Mouse (Mus musculus) embryonic facial prominence, embryonic 15.5 days (tissue): Measurements from ENCODE around the gene Dock8. TPM values are rescaled to one million over a fixed set of nuclear protein-coding genes. Genes with fewer than 3 reads are reported as not detected.

Source experiments
- ATAC-seq: fragments of 200-750 bp; cut with Nextera tagmentation; 2 replicates; pipeline ENCODE4 v1.8.0; 2017; ENCODE audit warnings: low read depth, moderate TSS enrichment; ENCODE audit not compliant: insufficient number of reproducible peaks, low FRiP score, low TSS enrichment
- H3K27ac ChIP-seq: fragments of 300-500 bp; sonication (generic); replicated peaks from 2 replicates; pipeline ENCODE4 v1.5.1; 2015; ENCODE audit warnings: mild to moderate bottlenecking, inconsistent platforms
- H3K27me3 ChIP-seq: fragments of 300-500 bp; sonication (generic); 2 replicates; pipeline ENCODE4 v1.6.1; 2015; ENCODE audit warnings: inconsistent platforms
- H3K36me3 ChIP-seq: fragments of 300-500 bp; sonication (generic); 2 replicates; pipeline ENCODE4 v1.6.1; 2015; ENCODE audit warnings: mild to moderate bottlenecking, inconsistent platforms
- H3K4me1 ChIP-seq: fragments of 300-500 bp; sonication (generic); 2 replicates; pipeline ENCODE4 v1.6.1; 2015; ENCODE audit warnings: inconsistent platforms
- H3K4me2 ChIP-seq: fragments of 300-500 bp; sonication (generic); replicated peaks from 2 replicates; pipeline ENCODE4 v1.6.1; 2015; ENCODE audit warnings: mild to moderate bottlenecking, inconsistent platforms
- H3K4me3 ChIP-seq: fragments of 300-500 bp; sonication (generic); replicated peaks from 2 replicates; pipeline ENCODE4 v1.5.1; 2015; ENCODE audit warnings: mild to moderate bottlenecking, inconsistent platforms
- H3K9ac ChIP-seq: fragments of 300-500 bp; sonication (generic); 2 replicates; pipeline ENCODE4 v1.6.1; 2015; ENCODE audit warnings: inconsistent platforms
- H3K9me3 ChIP-seq: fragments of 300-500 bp; sonication (generic); replicated peaks from 2 replicates; pipeline ENCODE4 v1.6.1; 2016; ENCODE audit warnings: inconsistent platforms
- WGBS: fragments of 180-500 bp; shearing (Covaris S2); methylation state at CpG from one replicate; pipeline ENCODE4 v1.1.7; 2015; 5-methylcytosine and 5-hydroxymethylcytosine counted together
- polyA plus RNA-seq: library from polyadenylated mRNA; unstranded; fragments of >200 nt; fragmentation: Nextera tagmentation; extraction: Ambion mirVana; gene quantifications from 2 replicates; pipeline ENCODE4 v1.2.1, GENCODE M21; 2015

Gene Dock8
- polyA plus RNA-seq, 1 experiment from 2014 or later = 10.4 TPM

GRCm38 (mm10) chr19:25123461-25123860 lies 124.1 kb downstream of the Dock8 start:
- Histone ChIP-seq H3K36me3 (no peaks in the 10 kb centered on the region), H3K4me1 (no peaks in the 10 kb centered on the region), H3K4me3 (no peak overlapping the region), H3K27me3 (no peaks in the 10 kb centered on the region), H3K27ac (no peak overlapping the region), H3K4me2 (no peak overlapping the region), H3K9me3 (no peaks in the 10 kb centered on the region), H3K9ac (no peak overlapping the region)
- no peak for ATAC-seq
- WGBS = 75% methylated on average over 5 of the region's 5 CpGs

GRCm38 (mm10) chr19:25132322-25132721 lies 133.0 kb downstream of the Dock8 start:
- H3K9ac ChIP-seq = no peak overlapping the region
- H3K4me1 ChIP-seq = no peaks in the 10 kb centered on the region
- ATAC-seq = no peak
- no peaks in the 10 kb centered on the region for H3K9me3 ChIP-seq
- no peak overlapping the region for H3K27ac ChIP-seq
- no peak overlapping the region for H3K4me3 ChIP-seq
- no peaks in the 10 kb centered on the region for H3K27me3 ChIP-seq
- no peak overlapping the region for H3K4me2 ChIP-seq
- WGBS = 12% methylated on average over 4 of the region's 4 CpGs
- no peaks in the 10 kb centered on the region for H3K36me3 ChIP-seq

DNA sequence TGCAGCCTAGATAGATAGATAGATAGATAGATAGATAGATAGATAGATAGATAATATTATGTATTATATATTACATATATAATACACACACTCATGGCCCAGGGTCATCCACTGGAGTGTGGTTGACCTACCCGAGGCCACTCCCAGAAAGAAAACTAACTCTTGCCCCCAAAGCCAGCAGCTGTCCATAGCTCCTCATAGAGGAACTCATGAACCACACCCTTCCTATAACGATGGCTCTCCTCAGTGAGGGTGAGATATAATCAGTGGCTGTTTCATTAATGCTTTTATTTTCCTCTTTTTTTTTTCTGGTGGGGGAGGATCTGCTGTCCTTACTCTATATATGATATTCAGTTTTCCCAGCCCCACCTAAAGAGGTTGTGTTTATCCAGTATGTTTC lies 134.6 kb downstream of the Dock8 start:
- no peak overlapping the region for H3K4me2 ChIP-seq
- H3K9ac ChIP-seq = no peak overlapping the region
- H3K4me1 ChIP-seq = no peaks in the 10 kb centered on the region
- no peak for ATAC-seq
- H3K27me3 ChIP-seq = no peaks in the 10 kb centered on the region
- 68% methylated on average over 2 of the region's 2 CpGs for WGBS
- H3K27ac ChIP-seq = no peak overlapping the region
- H3K36me3 ChIP-seq = no peaks in the 10 kb centered on the region
- H3K4me3 ChIP-seq = no peak overlapping the region
- no peaks in the 10 kb centered on the region for H3K9me3 ChIP-seq

DNA sequence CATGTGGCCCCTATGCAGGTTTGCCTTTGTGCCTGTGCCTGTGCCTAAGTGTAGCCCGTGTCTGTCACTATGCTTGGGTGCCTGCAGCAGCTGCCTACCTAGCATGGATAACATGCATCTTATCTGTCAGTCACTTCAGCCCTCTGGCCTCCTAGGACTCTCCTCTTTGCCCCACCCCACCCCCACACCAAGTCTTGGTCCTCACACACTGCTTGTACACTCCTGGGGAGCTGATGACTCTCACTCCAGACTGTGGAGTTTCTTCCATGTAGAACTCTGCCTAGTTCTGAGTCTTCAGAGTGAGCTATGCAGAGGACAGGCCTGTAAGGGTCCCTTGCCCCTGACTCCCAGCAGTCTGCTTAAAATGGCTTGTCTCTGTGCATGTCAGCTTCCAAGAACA lies 136.8 kb downstream of the Dock8 start:
- Histone ChIP-seq H3K27ac (no peak overlapping the region), H3K4me2 (no peak overlapping the region), H3K9me3 (no peaks in the 10 kb centered on the region), H3K4me3 (no peak overlapping the region), H3K27me3 (no peaks in the 10 kb centered on the region), H3K9ac (no peak overlapping the region), H3K4me1 (no peaks in the 10 kb centered on the region), H3K36me3 (no peaks in the 10 kb centered on the region)
- no peak for ATAC-seq
- WGBS = 73% methylated on average over 1 of the region's 1 CpGs

- WGBS = 71% methylated on average over 16 of the region's 16 CpGs
- Histone ChIP-seq H3K9ac (no peak overlapping the region), H3K4me1 (no peaks in the 10 kb centered on the region), H3K4me2 (no peak overlapping the region), H3K9me3 (no peaks in the 10 kb centered on the region), H3K27me3 (no peaks in the 10 kb centered on the region), H3K27ac (no peak overlapping the region), H3K36me3 (no peaks in the 10 kb centered on the region), H3K4me3 (no peak overlapping the region)
- ATAC-seq = no peak
These were observed 138.8 kb downstream of the Dock8 start for GRCm38 (mm10) chr19:25137907-25138820.

- no peaks in the 10 kb centered on the region for H3K4me1 ChIP-seq
- no peak overlapping the region for H3K4me3 ChIP-seq
- H3K36me3 ChIP-seq = no peaks in the 10 kb centered on the region
- no peak overlapping the region for H3K4me2 ChIP-seq
- 61% methylated on average over 17 of the region's 17 CpGs for WGBS
- no peaks in the 10 kb centered on the region for H3K27me3 ChIP-seq
- ATAC-seq = no peak
- no peak overlapping the region for H3K27ac ChIP-seq
- H3K9ac ChIP-seq = no peak overlapping the region
- H3K9me3 ChIP-seq = no peaks in the 10 kb centered on the region
These were observed 145.0 kb downstream of the Dock8 start for GRCm38 (mm10) chr19:25144110-25145028.

DNA sequence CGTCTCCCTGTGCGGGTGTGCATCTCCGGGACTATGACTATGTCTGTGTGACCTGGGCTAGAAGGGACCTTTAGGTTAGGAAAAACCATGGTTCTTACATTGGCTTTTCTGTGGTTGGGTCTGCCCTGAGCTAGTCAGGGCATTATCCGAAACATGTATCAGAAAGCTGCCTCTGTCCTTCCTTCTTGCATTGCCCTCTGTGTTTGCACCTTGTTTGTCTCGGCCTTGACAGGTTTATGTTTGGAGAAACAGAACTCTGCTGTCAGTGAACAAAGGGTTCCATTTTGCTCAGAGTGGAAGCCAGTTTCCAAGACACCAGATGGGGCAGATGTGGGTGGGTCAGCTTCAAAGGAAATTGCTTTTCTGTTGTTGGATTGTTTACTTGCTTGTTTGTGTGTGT lies 145.8 kb downstream of the Dock8 start:
- Histone ChIP-seq H3K27me3 (no peaks in the 10 kb centered on the region), H3K9me3 (no peaks in the 10 kb centered on the region), H3K27ac (no peak overlapping the region), H3K4me1 (no peaks in the 10 kb centered on the region), H3K4me3 (no peak overlapping the region), H3K4me2 (no peak overlapping the region), H3K36me3 (no peaks in the 10 kb centered on the region), H3K9ac (no peak overlapping the region)
- ATAC-seq = no peak
- WGBS = 53% methylated on average over 5 of the region's 5 CpGs

DNA sequence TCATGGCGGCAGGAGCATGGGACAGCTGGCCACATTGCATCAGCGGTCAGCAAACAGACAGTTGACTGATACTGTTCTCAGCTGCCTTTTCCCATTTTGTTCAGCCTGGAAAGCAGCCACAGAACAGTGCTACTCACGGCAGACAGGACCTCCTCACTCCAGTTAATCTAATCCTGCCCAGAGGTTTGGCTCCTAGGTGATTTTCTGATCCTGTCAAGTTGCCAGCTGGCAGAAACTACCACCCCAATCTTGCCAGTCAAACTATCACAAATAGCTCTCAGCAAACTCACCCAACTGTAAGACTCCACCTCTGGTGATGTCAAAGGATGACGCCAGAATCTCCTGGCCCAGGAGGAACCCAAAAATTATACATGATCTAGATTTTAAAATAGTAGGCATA lies 146.8 kb downstream of the Dock8 start:
- Histone ChIP-seq H3K27me3 (no peaks in the 10 kb centered on the region), H3K9ac (no peak overlapping the region), H3K27ac (no peak overlapping the region), H3K4me1 (no peaks in the 10 kb centered on the region), H3K4me3 (no peak overlapping the region), H3K4me2 (no peak overlapping the region), H3K9me3 (no peaks in the 10 kb centered on the region), H3K36me3 (no peaks in the 10 kb centered on the region)
- WGBS = 79% methylated on average over 4 of the region's 4 CpGs
- ATAC-seq = no peak

- Histone ChIP-seq H3K36me3 (no peaks in the 10 kb centered on the region), H3K4me2 (no peak overlapping the region), H3K27me3 (no peaks in the 10 kb centered on the region), H3K9ac (no peak overlapping the region), H3K4me1 (no peaks in the 10 kb centered on the region), H3K9me3 (no peaks in the 10 kb centered on the region), H3K4me3 (no peak overlapping the region), H3K27ac (no peak overlapping the region)
- no peak for ATAC-seq
- WGBS = 44% methylated on average over 8 of the region's 8 CpGs
These were observed 150.5 kb downstream of the Dock8 start for GRCm38 (mm10) chr19:25149788-25150187.

DNA sequence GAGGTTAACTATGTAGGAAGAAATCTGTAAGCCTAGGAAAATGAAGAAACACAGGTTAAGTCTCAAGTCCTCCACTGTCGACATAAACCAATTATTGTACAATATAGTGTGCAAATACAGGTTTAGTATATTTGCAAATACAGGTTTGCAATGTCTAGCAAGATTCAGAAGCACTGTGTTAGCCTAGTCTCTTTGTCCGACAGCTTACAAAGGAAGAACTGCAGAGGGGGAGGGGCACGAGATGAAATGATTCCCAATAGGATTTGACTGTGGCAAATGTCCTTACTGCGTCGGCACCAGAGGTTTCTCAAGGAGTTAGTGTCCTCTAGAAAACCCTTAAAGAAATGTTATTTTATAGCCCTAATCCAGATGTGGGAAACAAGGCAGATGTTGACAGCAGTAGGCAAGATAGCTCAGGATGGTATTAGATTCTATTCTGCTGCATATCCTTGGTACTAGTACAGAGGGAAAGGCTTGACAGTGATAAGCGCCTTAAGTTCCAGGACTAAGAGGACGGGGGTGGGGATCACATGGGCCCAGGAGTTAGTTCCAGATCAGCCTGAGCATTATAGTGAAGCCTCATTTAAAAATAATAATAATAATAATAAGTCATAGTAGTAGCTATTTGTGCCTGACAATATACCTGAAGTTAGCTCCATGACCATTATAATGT lies 155.3 kb downstream of the Dock8 start:
- H3K4me1 ChIP-seq = no peaks in the 10 kb centered on the region
- no peak overlapping the region for H3K4me2 ChIP-seq
- H3K36me3 ChIP-seq = no peaks in the 10 kb centered on the region
- no peaks in the 10 kb centered on the region for H3K9me3 ChIP-seq
- H3K27ac ChIP-seq = no peak overlapping the region
- 67% methylated on average over 7 of the region's 7 CpGs for WGBS
- no peak overlapping the region for H3K9ac ChIP-seq
- H3K4me3 ChIP-seq = no peak overlapping the region
- H3K27me3 ChIP-seq = no peaks in the 10 kb centered on the region
- no peak for ATAC-seq

DNA sequence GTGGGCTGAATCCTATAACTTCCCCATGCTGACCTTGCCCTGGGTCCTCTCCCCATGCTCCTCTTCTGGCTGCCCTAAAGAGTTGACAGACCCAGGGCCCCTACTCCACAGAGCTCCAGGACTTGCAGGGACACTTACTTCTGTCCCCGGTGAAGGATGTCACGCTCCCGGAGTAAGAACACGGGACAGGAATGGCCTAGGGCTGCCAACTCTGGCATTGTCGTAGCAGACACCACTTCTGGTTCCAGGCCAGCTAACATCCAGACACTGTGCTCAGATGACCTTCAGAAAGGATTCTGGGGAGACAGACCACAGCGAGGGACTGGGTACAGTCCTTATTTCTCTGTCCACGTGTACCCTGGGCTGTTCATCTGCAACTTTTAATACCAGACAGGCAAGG lies 155.9 kb downstream of the Dock8 start:
- Histone ChIP-seq H3K27me3 (no peaks in the 10 kb centered on the region), H3K36me3 (no peaks in the 10 kb centered on the region), H3K9ac (no peak overlapping the region), H3K4me2 (no peak overlapping the region), H3K4me3 (no peak overlapping the region), H3K4me1 (no peaks in the 10 kb centered on the region), H3K9me3 (no peaks in the 10 kb centered on the region), H3K27ac (no peak overlapping the region)
- 76% methylated on average over 7 of the region's 7 CpGs for WGBS
- no peak for ATAC-seq
